Mouse (Mus musculus) heart, embryonic 12.5 days (tissue): ENCODE measurements at regions not wholly inside any gene's neighbourhood (a gene's known extent, or its start where the extent isn't known, plus 50 kb on each side); places are given as distances from the start of the nearest gene placed in this dataset.

Experiments used
- ATAC-seq: fragments of 200-750 bp; cut with Nextera tagmentation; 2 replicates; pipeline ENCODE4 v1.8.0; 2017; ENCODE audit warnings: moderate TSS enrichment, moderate library complexity; ENCODE audit not compliant: insufficient number of reproducible peaks, low FRiP score
- H3K27ac ChIP-seq: fragments of 300-500 bp; sonication (generic); 2 replicates; pipeline ENCODE4 v1.5.1; 2016; ENCODE audit warnings: mild to moderate bottlenecking, moderate library complexity; ENCODE audit not compliant: poor library complexity, severe bottlenecking
- H3K27me3 ChIP-seq: fragments of 300-500 bp; sonication (generic); replicated peaks from 2 replicates; pipeline ENCODE4 v1.6.1; 2016; ENCODE audit warnings: mild to moderate bottlenecking, moderate library complexity
- H3K36me3 ChIP-seq: fragments of 300-500 bp; sonication (generic); 2 replicates; pipeline ENCODE4 v1.6.1; 2016; ENCODE audit warnings: mild to moderate bottlenecking, moderate library complexity
- H3K4me1 ChIP-seq: fragments of 300-500 bp; sonication (generic); replicated peaks from 2 replicates; pipeline ENCODE4 v1.6.1; 2016; ENCODE audit warnings: mild to moderate bottlenecking
- H3K4me2 ChIP-seq: fragments of 300-500 bp; sonication (generic); 2 replicates; pipeline ENCODE4 v1.6.1; 2016; ENCODE audit warnings: mild to moderate bottlenecking, moderate library complexity
- H3K4me3 ChIP-seq: fragments of 300-500 bp; sonication (generic); 2 replicates; pipeline ENCODE4 v1.5.1; 2016; ENCODE audit warnings: mild to moderate bottlenecking
- H3K9ac ChIP-seq: fragments of 300-500 bp; sonication (generic); 2 replicates; pipeline ENCODE4 v1.6.1; 2016; ENCODE audit warnings: mild to moderate bottlenecking, moderate library complexity
- H3K9me3 ChIP-seq: fragments of 300-500 bp; sonication (generic); replicated peaks from 2 replicates; pipeline ENCODE4 v1.6.1; 2016; ENCODE audit warnings: mild to moderate bottlenecking, moderate library complexity
- WGBS: fragments of 180-500 bp; shearing (Covaris S2); methylation state at CpG from one replicate; pipeline ENCODE4 v1.1.7; 2016; 5-methylcytosine and 5-hydroxymethylcytosine counted together

GRCm38 (mm10) chr13:102451176-102451575 is 242.2 kb upstream of the Cd180 start:
- peak; percentile 61; the same call in 1 of the 2 replicates for ATAC-seq
- Histone ChIP-seq H3K4me1 (no peaks in the 10 kb centered on the region), H3K4me3 (no peak overlapping the region), H3K27ac (no peak overlapping the region), H3K9ac (no peak overlapping the region), H3K9me3 (no peaks in the 10 kb centered on the region), H3K27me3 (no peaks in the 10 kb centered on the region), H3K4me2 (no peak overlapping the region), H3K36me3 (no peaks in the 10 kb centered on the region)
- whole genome bisulfite sequencing, result 60% methylated on average over 7 of the region's 7 CpGs

- Histone ChIP-seq H3K27me3 (no peaks in the 10 kb centered on the region), H3K4me1 (no peaks in the 10 kb centered on the region), H3K4me2 (no peak overlapping the region), H3K9ac (no peak overlapping the region), H3K36me3 (no peaks in the 10 kb centered on the region), H3K9me3 (no peaks in the 10 kb centered on the region), H3K4me3 (no peak overlapping the region), H3K27ac (no peak overlapping the region)
- WGBS, result 28% methylated on average over 2 of the region's 2 CpGs
- ATAC-seq, result no peak
These were observed 234.6 kb upstream of the Cd180 start for GRCm38 (mm10) chr13:102458711-102459110.

- no peak overlapping the region for H3K4me2 ChIP-seq
- H3K4me1 ChIP-seq, result no peaks in the 10 kb centered on the region
- H3K9me3 ChIP-seq, result no peaks in the 10 kb centered on the region
- H3K9ac ChIP-seq, result no peak overlapping the region
- no peak overlapping the region for H3K27ac ChIP-seq
- H3K36me3 ChIP-seq, result no peaks in the 10 kb centered on the region
- no peak for ATAC-seq
- no peaks in the 10 kb centered on the region for H3K27me3 ChIP-seq
- 83% methylated on average over 2 of the region's 2 CpGs for WGBS
- H3K4me3 ChIP-seq, result no peak overlapping the region
These were observed 229.4 kb upstream of the Cd180 start for GRCm38 (mm10) chr13:102463993-102464392.

- Histone ChIP-seq H3K4me3 (no peak overlapping the region), H3K36me3 (no peaks in the 10 kb centered on the region), H3K27me3 (no peaks in the 10 kb centered on the region), H3K9ac (no peak overlapping the region), H3K27ac (no peak overlapping the region), H3K9me3 (no peaks in the 10 kb centered on the region), H3K4me1 (no peaks in the 10 kb centered on the region), H3K4me2 (no peak overlapping the region)
- no peak for ATAC-seq
- WGBS, result 80% methylated on average over 3 of the region's 3 CpGs
These were observed 211.5 kb upstream of the Cd180 start for GRCm38 (mm10) chr13:102481906-102482305.

- Histone ChIP-seq H3K9ac (no peak overlapping the region), H3K4me2 (no peak overlapping the region), H3K27ac (no peak overlapping the region), H3K4me3 (no peak overlapping the region), H3K27me3 (no peaks in the 10 kb centered on the region), H3K9me3 (no peaks in the 10 kb centered on the region), H3K36me3 (no peaks in the 10 kb centered on the region), H3K4me1 (no peaks in the 10 kb centered on the region)
- ATAC-seq, result no peak
- WGBS, result 76% methylated on average over 3 of the region's 3 CpGs
These were observed 210.9 kb upstream of the Cd180 start for GRCm38 (mm10) chr13:102482451-102482850.

GRCm38 (mm10) chr13:102487416-102488097 is 205.8 kb upstream of the Cd180 start:
- Histone ChIP-seq H3K36me3 (no peaks in the 10 kb centered on the region), H3K27ac (no peak overlapping the region), H3K4me2 (no peak overlapping the region), H3K4me3 (no peak overlapping the region), H3K27me3 (no peaks in the 10 kb centered on the region), H3K9ac (no peak overlapping the region), H3K9me3 (no peaks in the 10 kb centered on the region), H3K4me1 (no peaks in the 10 kb centered on the region)
- WGBS, result 54% methylated on average over 4 of the region's 4 CpGs
- no peak for ATAC-seq

- WGBS, result 88% methylated on average over 4 of the region's 4 CpGs
- no peak overlapping the region for H3K27ac ChIP-seq
- no peaks in the 10 kb centered on the region for H3K9me3 ChIP-seq
- H3K27me3 ChIP-seq, result no peaks in the 10 kb centered on the region
- no peak overlapping the region for H3K4me2 ChIP-seq
- no peak overlapping the region for H3K9ac ChIP-seq
- H3K36me3 ChIP-seq, result no peaks in the 10 kb centered on the region
- no peak for ATAC-seq
- no peaks in the 10 kb centered on the region for H3K4me1 ChIP-seq
- no peak overlapping the region for H3K4me3 ChIP-seq
These were observed 202.0 kb upstream of the Cd180 start for GRCm38 (mm10) chr13:102491370-102491769.

GRCm38 (mm10) chr13:102504157-102504947 is 189.0 kb upstream of the Cd180 start:
- no peaks in the 10 kb centered on the region for H3K36me3 ChIP-seq
- no peaks in the 10 kb centered on the region for H3K9me3 ChIP-seq
- no peak overlapping the region for H3K4me3 ChIP-seq
- no peaks in the 10 kb centered on the region for H3K4me1 ChIP-seq
- no peak overlapping the region for H3K27ac ChIP-seq
- WGBS, result 60% methylated on average over 10 of the region's 10 CpGs
- H3K4me2 ChIP-seq, result no peak overlapping the region
- no peak for ATAC-seq
- H3K9ac ChIP-seq, result no peak overlapping the region
- no peaks in the 10 kb centered on the region for H3K27me3 ChIP-seq

- no peaks in the 10 kb centered on the region for H3K27me3 ChIP-seq
- no peaks in the 10 kb centered on the region for H3K4me1 ChIP-seq
- H3K9me3 ChIP-seq, result no peaks in the 10 kb centered on the region
- H3K36me3 ChIP-seq, result no peaks in the 10 kb centered on the region
- no peak overlapping the region for H3K4me3 ChIP-seq
- H3K4me2 ChIP-seq, result no peak overlapping the region
- 73% methylated on average over 1 of the region's 1 CpGs for WGBS
- H3K27ac ChIP-seq, result no peak overlapping the region
- no peak overlapping the region for H3K9ac ChIP-seq
- no peak for ATAC-seq
These were observed 186.1 kb upstream of the Cd180 start for GRCm38 (mm10) chr13:102507226-102507625.

- Histone ChIP-seq H3K9ac (no peak overlapping the region), H3K4me1 (no peaks in the 10 kb centered on the region), H3K4me2 (no peak overlapping the region), H3K9me3 (no peaks in the 10 kb centered on the region), H3K27ac (no peak overlapping the region), H3K36me3 (no peaks in the 10 kb centered on the region), H3K4me3 (no peak overlapping the region), H3K27me3 (no peaks in the 10 kb centered on the region)
- no peak for ATAC-seq
These were observed 185.4 kb upstream of the Cd180 start for GRCm38 (mm10) chr13:102507916-102508315.

GRCm38 (mm10) chr13:102510733-102511279 is 182.6 kb upstream of the Cd180 start:
- Histone ChIP-seq H3K4me2 (no peak overlapping the region), H3K36me3 (no peaks in the 10 kb centered on the region), H3K9ac (no peak overlapping the region), H3K27ac (no peak overlapping the region), H3K27me3 (no peaks in the 10 kb centered on the region), H3K4me1 (no peaks in the 10 kb centered on the region), H3K4me3 (no peak overlapping the region), H3K9me3 (no peaks in the 10 kb centered on the region)
- WGBS, result 86% methylated on average over 1 of the region's 1 CpGs
- ATAC-seq, result no peak
